Mouse (Mus musculus) spleen, adult 2 months (tissue): ENCODE results near the gene Tbc1d10b.

Experiments
- CTCF ChIP-seq: fragments of 200-500 bp; IDR thresholded peaks from 2 replicates; pipeline ENCODE4 v1.5.1; 2011; ENCODE audit warnings: mild to moderate bottlenecking, inconsistent platforms; ENCODE audit not compliant: insufficient read depth, insufficient read length, insufficient replicate concordance; ENCODE audit errors: extremely low read depth
- POLR2A ChIP-seq: fragments of 200-500 bp; IDR thresholded peaks from 2 replicates; pipeline ENCODE4 v1.6.1; 2011; ENCODE audit warnings: low read depth, low read length, inconsistent platforms

- TF ChIP-seq CTCF (no peak), POLR2A (no peak)
These were observed 2.0 kb upstream of the Tbc1d10b start for GRCm38 (mm10) chr7:127210266-127210665.
